Mouse (Mus musculus) neural tube, embryonic 10.5 days (tissue): ENCODE results near the gene Abcg1.

ENCODE experiments used
- DNase-seq: peaks from one replicate; pipeline ENCODE4 v3.0.0-alpha.2; 2017; ENCODE audit warnings: low spot score; ENCODE audit errors: extremely low spot score

Abcg1 gene

GRCm38 (mm10) chr17:31128708-31129318 is 71.3 kb downstream of the Abcg1 start:
- DNase-seq, result no peak

- DNase-seq, result no peak
Measured at GRCm38 (mm10) chr17:31129452-31129851, 72.0 kb downstream of the Abcg1 start, which contains the start of gene Tff3. Gene Tff3, minus strand, starts transcription at chr17:31129646.

- DNase-seq, result no peak
Measured at GRCm38 (mm10) chr17:31131269-31131821, 73.9 kb downstream of the Abcg1 start.

- DNase-seq, result no peak
Measured at GRCm38 (mm10) chr17:31133776-31134175, 76.3 kb downstream of the Abcg1 start.

GRCm38 (mm10) chr17:31134913-31135312 is 77.4 kb downstream of the Abcg1 start:
- DNase-seq, result no peak

- DNase-seq, result no peak
Measured at GRCm38 (mm10) chr17:31136291-31136690, 78.8 kb downstream of the Abcg1 start.

GRCm38 (mm10) chr17:31136821-31137220 is 79.3 kb downstream of the Abcg1 start:
- no peak for DNase-seq

- DNase-seq, result peak; percentile 62
Measured at GRCm38 (mm10) chr17:31138398-31138797, 80.9 kb downstream of the Abcg1 start.

- DNase-seq, result no peak
Measured at GRCm38 (mm10) chr17:31142116-31142515, 84.6 kb downstream of the Abcg1 start.

GRCm38 (mm10) chr17:31144040-31145037 is 86.9 kb downstream of the Abcg1 start, which contains the start of gene Tff2:
Gene Tff2, minus strand, starts transcription at chr17:31144282.
- no peak for DNase-seq

GRCm38 (mm10) chr17:31145998-31146397 is 88.5 kb downstream of the Abcg1 start:
- DNase-seq, result no peak

GRCm38 (mm10) chr17:31152512-31152911 is 95.0 kb downstream of the Abcg1 start:
- DNase-seq, result no peak

GRCm38 (mm10) chr17:31152966-31153499 is 95.6 kb downstream of the Abcg1 start:
- DNase-seq, result no peak

GRCm38 (mm10) chr17:31153785-31154184 is 96.3 kb downstream of the Abcg1 start:
- no peak for DNase-seq

GRCm38 (mm10) chr17:31157921-31158320 is 100.4 kb downstream of the Abcg1 start:
- no peak for DNase-seq

GRCm38 (mm10) chr17:31160291-31160690 is 102.8 kb downstream of the Abcg1 start:
- DNase-seq, result no peak

- no peak for DNase-seq
Measured at GRCm38 (mm10) chr17:31162607-31163006, 105.1 kb downstream of the Abcg1 start.

GRCm38 (mm10) chr17:31163821-31164220 is 106.3 kb downstream of the Abcg1 start:
- DNase-seq, result no peak

- no peak for DNase-seq
Measured at GRCm38 (mm10) chr17:31165127-31165526, 107.7 kb downstream of the Abcg1 start, which contains the start of gene Tff1. Gene Tff1, minus strand, starts transcription at chr17:31165277.
